Mouse (Mus musculus): ENCODE data around the gene Vps29. TPM values are rescaled to one million over a fixed set of nuclear protein-coding genes. Genes with fewer than 3 reads are reported as not detected.

Vps29 gene
- total RNA-seq, 2 experiments from 2014 or later = 163 to 183 TPM

DNA sequence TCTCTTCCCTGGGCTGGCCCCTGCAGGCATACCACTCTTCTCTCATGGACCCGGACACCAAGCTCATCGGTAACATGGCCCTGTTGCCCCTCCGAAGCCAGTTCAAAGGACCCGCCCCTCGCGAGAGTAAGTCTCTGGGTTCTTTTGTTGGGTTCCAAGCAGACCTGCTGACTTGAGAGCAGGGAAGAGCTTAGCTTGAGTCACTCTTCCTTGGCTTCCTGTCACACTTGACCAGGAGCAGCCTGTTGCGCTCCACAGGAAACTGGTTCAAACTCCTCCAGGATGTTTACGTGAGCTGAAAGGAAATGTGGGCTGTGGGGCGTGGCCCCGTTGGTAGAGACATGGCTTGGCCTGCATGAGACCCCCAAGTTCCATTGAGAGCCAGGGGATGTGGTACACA, 42.6 kb downstream of the Vps29 start:
- DNase-seq (ENCODE audit: low spot score in 2 of 2) = no peak

DNA sequence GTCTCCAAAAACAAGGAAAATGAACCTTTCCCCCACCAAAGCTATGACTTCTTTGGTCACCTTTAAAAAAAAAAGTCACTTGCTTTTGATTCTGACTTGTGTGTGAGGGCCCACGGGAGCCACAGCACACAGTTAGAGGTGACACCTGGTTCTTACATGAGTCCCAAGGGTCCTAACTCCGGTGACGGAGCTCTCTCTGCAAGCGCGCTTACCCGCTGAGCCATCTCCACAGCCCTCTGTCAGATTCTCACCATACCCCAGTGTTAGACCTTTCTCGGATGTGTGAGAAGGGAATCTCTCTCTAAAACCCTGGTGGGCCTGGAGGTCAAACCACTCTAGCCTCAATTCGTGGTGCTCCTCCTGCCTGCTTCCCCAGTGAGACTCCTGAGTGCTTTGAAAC, 43.3 kb downstream of the Vps29 start:
- DNase-seq (ENCODE audit: low spot score in 2 of 2) = no peak

DNA sequence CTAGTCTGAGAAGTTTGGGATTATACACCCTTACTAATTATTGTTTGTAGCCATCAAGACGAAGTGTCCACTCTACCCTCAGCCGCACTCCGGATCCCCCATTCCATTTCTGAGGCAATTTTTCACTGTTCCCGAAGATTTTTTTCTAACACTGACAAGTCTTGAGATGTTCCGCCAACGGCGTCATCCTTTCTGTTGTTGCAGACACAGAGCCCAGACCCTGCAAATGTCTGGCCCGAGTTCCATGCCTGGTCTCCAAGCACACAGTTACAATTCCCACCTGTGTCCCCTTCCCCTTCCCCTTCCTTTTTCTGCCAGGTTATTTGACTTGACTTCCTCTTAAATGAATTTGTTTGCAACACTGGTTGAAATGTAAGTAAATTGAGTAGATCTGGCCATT, 45.7 kb downstream of the Vps29 start:
- no peak for DNase-seq (ENCODE audit: low spot score in 2 of 2)

DNA sequence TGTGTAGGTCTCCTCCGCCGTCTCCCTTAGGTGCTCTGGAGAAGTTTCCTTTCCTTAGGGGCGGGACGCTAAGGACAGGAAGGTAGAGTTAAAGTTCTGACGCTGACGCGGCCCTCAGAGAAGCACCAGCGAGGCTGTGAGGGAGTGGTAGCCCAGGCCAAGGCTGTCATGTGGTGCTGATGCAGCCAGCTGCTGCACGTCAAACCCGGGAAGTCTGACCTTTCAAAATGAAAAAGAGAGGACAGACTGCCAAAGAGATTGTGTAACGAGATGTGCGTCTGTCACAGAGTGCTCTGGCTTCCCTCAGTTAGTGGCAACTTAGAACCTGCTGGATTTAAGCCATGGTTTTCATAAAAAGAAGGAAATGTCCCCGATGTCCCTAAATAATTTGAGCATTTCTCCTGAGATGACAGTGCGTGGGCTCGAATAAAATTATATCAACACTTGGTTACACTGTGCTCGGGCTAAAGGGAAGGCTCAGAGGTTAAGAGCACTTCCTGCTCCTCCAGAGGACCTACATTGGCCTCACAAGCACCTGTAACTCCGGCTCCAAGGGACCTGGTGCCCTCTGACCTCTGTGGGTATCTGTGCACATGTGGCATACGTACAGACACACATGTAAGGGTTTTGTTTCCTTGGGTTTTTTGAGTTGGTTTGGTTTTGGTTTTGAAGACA, 46.6 kb downstream of the Vps29 start:
- peak; percentile 54 to 78 for DNase-seq (ENCODE audit: low spot score in 2 of 2)

DNA sequence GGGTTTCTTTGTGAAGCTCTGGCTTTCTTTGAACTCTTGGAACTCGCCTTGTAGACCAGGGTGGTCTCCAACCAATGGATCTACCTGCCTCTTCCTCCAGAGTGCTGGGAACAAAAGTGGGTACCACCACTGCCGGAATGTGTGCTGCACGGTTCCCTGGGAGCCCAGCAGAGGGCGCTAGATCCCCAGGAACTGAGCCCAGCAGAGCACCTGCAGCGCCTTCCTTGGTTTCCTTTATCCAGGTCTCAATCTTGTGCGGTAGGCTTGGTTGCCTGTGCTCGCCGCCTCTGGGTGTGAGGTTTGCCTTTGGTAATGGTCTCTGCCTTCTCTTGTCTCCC, 47.1 kb downstream of the Vps29 start:
- peak; percentile 56 to 79 for DNase-seq (ENCODE audit: low spot score in 2 of 2)

- DNase-seq (ENCODE audit: low spot score in 2 of 2) = no peak
These were observed 48.0 kb downstream of the Vps29 start for GRCm38 (mm10) chr5:122402160-122402559.

DNA sequence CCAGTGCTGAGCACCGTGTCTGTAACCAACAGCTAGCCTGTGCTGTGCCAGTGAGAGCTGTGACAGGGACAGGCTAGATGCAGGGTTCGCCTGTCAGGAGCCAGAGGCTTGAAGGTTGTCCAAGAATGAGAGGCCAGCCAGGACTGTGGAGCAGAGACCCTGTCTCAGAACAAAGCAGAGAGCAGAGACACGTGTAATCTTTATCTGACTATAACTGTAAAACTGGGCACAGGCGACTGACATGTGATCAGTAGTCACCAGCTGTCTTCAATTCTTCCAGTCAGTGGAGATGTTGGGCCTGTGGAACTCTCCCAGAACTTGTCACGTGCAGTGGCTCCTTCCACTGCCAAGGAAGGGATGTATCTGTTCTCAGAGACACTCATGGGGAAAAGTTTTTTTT, 48.6 kb downstream of the Vps29 start:
- peak; percentile 58 to 64 for DNase-seq (ENCODE audit: low spot score in 2 of 2)

DNA sequence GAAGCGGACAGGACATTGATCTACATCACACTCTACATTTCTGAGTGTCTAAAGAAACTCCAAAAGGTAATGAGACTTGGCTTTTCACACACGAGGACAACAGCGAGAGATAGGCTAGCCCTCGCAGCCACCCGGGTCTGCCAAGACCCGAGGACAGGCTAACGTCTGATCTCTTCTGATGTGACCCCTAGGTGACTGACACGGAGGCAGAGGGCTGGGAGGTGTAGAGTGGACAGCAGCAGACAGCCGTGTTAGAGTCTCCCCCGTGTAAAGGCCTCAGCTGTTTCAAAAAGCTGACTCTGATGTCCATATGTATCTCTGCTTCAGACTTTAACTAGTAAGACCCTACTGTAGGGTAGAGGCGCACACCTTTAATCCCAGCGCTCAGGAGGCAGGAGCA, 49.2 kb downstream of the Vps29 start:
- DNase-seq (ENCODE audit: low spot score in 2 of 2) = no peak

GRCm38 (mm10) chr5:122405537-122405936, 51.4 kb downstream of the Vps29 start:
- DNase-seq (ENCODE audit: low spot score in 2 of 2) = no peak

GRCm38 (mm10) chr5:122409692-122410645, 55.8 kb downstream of the Vps29 start:
- DNase-seq (ENCODE audit: low spot score in 2 of 2) = no peak

DNA sequence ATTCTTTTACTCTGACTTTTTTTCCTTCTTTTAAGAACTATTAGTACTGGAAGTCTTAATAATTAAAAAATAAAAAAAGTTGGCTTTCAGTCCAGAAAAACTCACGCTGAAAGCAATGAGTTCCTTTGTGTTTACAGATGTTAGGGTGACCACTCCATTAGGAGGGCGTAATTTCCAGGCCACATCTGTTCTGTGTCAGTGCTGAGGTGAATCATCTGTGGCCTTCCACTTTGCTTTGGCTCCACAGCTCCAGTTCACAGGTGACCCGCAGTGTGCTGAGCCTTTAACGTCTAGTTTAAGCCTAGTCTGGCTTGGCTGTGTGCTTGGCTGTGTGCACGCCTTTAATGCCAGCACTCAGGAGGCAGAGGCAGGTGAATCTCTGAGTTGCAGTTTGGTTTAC, 57.7 kb downstream of the Vps29 start:
- DNase-seq (ENCODE audit: low spot score in 2 of 2) = no peak

DNA sequence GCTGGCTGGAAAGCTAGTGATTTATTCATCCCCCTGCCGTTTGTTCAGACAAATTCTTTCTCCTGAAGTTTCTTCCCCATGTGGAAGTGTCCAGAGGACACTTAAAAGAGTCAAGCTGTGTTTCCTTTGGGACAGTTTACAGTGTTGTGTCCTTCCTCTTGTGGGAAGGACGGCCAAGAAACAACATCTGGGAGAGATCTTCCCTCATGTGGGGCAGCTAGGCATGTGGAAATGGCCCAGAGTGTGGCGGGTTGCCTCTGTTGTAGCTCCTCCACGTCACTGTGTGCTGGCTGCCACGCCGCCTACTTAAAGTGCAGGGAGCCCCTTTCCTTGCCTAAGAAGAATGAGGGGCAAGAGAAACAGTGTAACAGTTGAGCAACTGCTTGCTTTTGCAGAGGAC, 58.7 kb downstream of the Vps29 start:
- no peak for DNase-seq (ENCODE audit: low spot score in 2 of 2)

GRCm38 (mm10) chr5:122414351-122414750, 60.2 kb downstream of the Vps29 start:
- no peak for DNase-seq (ENCODE audit: low spot score in 2 of 2)

Other genes with a start within 250 kb of the Vps29 start
- 1 to 10 TPM in 1 of 2 experiments, under 1 TPM in 1; 0.68 to 1.0 TPM for gene Ccdc63, start 213.5 kb upstream of the Vps29 start, total RNA-seq (2021)
- 100 to 1,000 TPM; 189 to 219 TPM for gene Ppp1cc, start 196.1 kb upstream of the Vps29 start, total RNA-seq (2021)
- gene Hvcn1, start 147.6 kb upstream of the Vps29 start, total RNA-seq (2021) = 1 to 10 TPM; 2.4 to 3.1 TPM
- 10 to 100 TPM; 10.9 to 12.0 TPM for gene Tctn1, start 89.9 kb upstream of the Vps29 start, total RNA-seq (2021)
- 10 to 100 TPM; 44.9 to 47.9 TPM for gene Pptc7, start 70.0 kb upstream of the Vps29 start, total RNA-seq (2021)
- gene Rad9b, start 136 bp upstream of the Vps29 start, total RNA-seq (2021) = 1 to 10 TPM; 3.7 to 3.9 TPM
- gene Gpn3, start 17.5 kb downstream of the Vps29 start, total RNA-seq (2021) = 10 to 100 TPM; 26.1 to 30.9 TPM
- gene Fam216a, start 18.0 kb downstream of the Vps29 start, total RNA-seq (2021) = 10 to 100 TPM; 74.6 to 84.3 TPM
- 100 to 1,000 TPM; 255 to 271 TPM for gene Arpc3, start 37.5 kb downstream of the Vps29 start, total RNA-seq (2021)
- gene Anapc7, start 67.3 kb downstream of the Vps29 start, total RNA-seq (2021) = 10 to 100 TPM; 30.6 to 34.9 TPM
- gene Atp2a2, start 147.9 kb downstream of the Vps29 start, total RNA-seq (2021) = 100 to 1,000 TPM; 601 to 621 TPM